Mouse (Mus musculus) intestine, embryonic 14.5 days (tissue): Measurements from ENCODE around the gene Slc38a11. TPM values are rescaled to one million over a fixed set of nuclear protein-coding genes. Genes with fewer than 3 reads are reported as not detected.

Source experiments
- ATAC-seq: fragments of 200-750 bp; cut with Nextera tagmentation; replicated peaks from 2 replicates; pipeline ENCODE4 v1.8.0; 2017; ENCODE audit warnings: low read depth, moderate number of reproducible peaks, moderate TSS enrichment, moderate library complexity; ENCODE audit not compliant: low FRiP score, low TSS enrichment
- DNase-seq: peaks from one replicate; pipeline ENCODE4 v3.0.0-alpha.2; 2018; ENCODE audit warnings: low spot score
- H3K27ac ChIP-seq: fragments of 300-500 bp; sonication (generic); 2 replicates; pipeline ENCODE4 v1.5.1; 2014; ENCODE audit warnings: low read depth, mild to moderate bottlenecking, control low read depth
- H3K27me3 ChIP-seq: fragments of 300-500 bp; sonication (generic); replicated peaks from 2 replicates; pipeline ENCODE4 v1.6.1; 2014; ENCODE audit warnings: low read length, control low read depth; ENCODE audit not compliant: control insufficient read depth, insufficient read depth
- H3K36me3 ChIP-seq: fragments of 300-500 bp; sonication (generic); 2 replicates; pipeline ENCODE4 v1.6.1; 2014; ENCODE audit warnings: low read length, control low read depth; ENCODE audit not compliant: control insufficient read depth, insufficient read depth
- H3K4me1 ChIP-seq: fragments of 300-500 bp; sonication (generic); replicated peaks from 2 replicates; pipeline ENCODE4 v1.6.1; 2014; ENCODE audit warnings: low read length, control low read depth, mixed read lengths; ENCODE audit not compliant: control insufficient read depth, insufficient read depth
- H3K4me2 ChIP-seq: fragments of 300-500 bp; sonication (generic); 2 replicates; pipeline ENCODE4 v1.6.1; 2014; ENCODE audit warnings: low read length
- H3K4me3 ChIP-seq: fragments of 300-500 bp; sonication (generic); 2 replicates; pipeline ENCODE4 v1.5.1; 2014; ENCODE audit warnings: low read depth, low read length, control low read depth, mixed read lengths
- H3K9ac ChIP-seq: fragments of 300-500 bp; sonication (generic); 2 replicates; pipeline ENCODE4 v1.6.1; 2014; ENCODE audit warnings: mild to moderate bottlenecking, low read length
- H3K9me3 ChIP-seq: fragments of 300-500 bp; sonication (generic); 2 replicates; pipeline ENCODE4 v1.6.1; 2016; ENCODE audit warnings: low read length, control low read depth; ENCODE audit not compliant: control insufficient read depth
- WGBS: fragments of 180-500 bp; shearing (Covaris S2); extraction: QIAGEN DNeasy Blood & Tissue Kit; methylation state at CpG from one replicate; pipeline ENCODE4 v1.1.7; 2014; 5-methylcytosine and 5-hydroxymethylcytosine counted together
- microRNA-seq: library from miRNA; unstranded; fragments of <30 nt; microRNA quantifications from one replicate; pipeline ENCODE4, GENCODE M21; 2016
- polyA plus RNA-seq: library from polyadenylated mRNA; unstranded; fragments of >200 nt; fragmentation: Nextera tagmentation; extraction: Ambion mirVana; gene quantifications from 2 replicates; pipeline ENCODE4 v1.2.1, GENCODE M21; 2014

The Slc38a11 gene
- polyA plus RNA-seq, 1 experiment from 2014 or later, result not detected

DNA sequence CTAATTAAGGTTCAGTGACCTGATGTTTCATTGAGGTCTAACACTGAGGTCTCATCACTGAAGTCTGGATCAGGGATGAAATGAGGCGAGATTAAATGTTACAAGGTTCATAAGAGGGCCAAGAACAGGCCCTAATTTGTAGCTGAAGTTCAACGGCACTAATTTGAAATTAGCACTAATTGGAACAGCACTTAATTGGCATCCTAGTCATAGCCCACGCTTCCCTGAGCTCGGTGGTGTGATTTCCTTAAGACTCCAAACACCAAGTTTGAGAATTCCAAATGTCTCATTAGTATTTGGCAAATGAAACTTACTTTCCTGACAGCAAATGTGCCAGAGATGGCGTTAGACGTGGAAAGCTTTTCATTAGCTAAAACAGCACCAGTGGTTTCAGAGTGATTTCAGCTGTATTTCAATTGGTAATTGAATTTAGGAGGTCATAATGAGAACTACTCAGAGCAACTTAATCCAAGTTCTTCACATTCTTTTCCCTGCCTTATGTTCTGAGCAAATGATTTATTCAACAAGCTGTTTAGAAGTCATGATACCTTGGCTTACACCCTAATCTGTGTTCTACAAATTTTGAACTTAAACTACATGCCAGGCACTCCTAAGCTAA lies 88.3 kb downstream of the Slc38a11 start:
- no peak overlapping the region for H3K27ac ChIP-seq
- peaks cover 5% of the 10 kb centered on the region for H3K4me1 ChIP-seq
- no peak overlapping the region for H3K4me2 ChIP-seq
- H3K27me3 ChIP-seq, result no peaks in the 10 kb centered on the region
- ATAC-seq (no peak), DNase-seq (no peak)
- no peak overlapping the region for H3K9ac ChIP-seq
- H3K9me3 ChIP-seq, result no peaks in the 10 kb centered on the region
- no peak overlapping the region for H3K4me3 ChIP-seq
- WGBS, result 87% methylated on average over 6 of the region's 6 CpGs
- H3K36me3 ChIP-seq, result no peaks in the 10 kb centered on the region

DNA sequence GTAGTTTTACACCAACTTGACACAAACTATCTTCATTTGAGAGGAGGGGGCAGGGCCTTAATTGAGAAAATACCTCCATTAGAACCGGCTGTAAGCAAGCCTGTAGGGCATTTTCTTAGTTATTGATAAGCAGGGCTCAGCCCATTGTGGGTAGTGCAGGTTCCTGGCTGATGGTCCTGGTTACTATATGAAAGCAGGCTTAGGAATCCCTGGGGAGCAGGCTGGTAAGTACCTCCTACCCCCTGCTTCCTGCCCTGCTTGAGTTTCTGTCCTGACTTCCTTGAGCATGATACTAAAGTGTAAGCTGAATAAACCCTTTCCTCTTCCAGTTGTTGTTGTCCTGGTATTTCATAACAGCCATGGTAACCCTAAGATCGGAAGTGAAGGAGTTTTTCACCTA lies 89.9 kb downstream of the Slc38a11 start:
- H3K36me3 ChIP-seq, result no peaks in the 10 kb centered on the region
- peaks cover 1% of the 10 kb centered on the region; the same call in 1 of the 2 replicates for H3K4me1 ChIP-seq
- no peaks in the 10 kb centered on the region for H3K27me3 ChIP-seq
- ATAC-seq (no peak), DNase-seq (no peak)
- no peak overlapping the region for H3K27ac ChIP-seq
- no peak overlapping the region for H3K4me2 ChIP-seq
- no peak overlapping the region for H3K9ac ChIP-seq
- WGBS, result 51% methylated on average over 2 of the region's 2 CpGs
- H3K4me3 ChIP-seq, result no peak overlapping the region
- H3K9me3 ChIP-seq, result no peaks in the 10 kb centered on the region

DNA sequence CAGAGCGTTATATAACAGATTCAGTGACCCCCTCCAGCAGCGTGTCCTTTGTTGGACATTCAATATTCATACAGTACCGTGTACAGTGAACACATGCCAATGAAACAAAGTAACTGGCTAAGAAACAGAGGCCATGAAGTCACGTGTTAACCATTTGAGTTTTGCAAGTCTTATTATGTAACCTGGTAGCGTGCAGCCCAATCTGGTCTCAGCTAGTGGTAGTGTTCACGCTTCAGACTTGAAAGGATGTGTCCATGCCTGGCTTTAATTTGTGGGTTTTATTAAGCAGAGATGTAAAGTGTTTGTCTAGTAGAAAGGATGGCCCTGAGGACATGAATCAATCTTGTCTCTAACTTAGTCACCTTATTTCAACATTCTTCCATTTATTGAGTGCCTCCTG lies 95.1 kb downstream of the Slc38a11 start:
- H3K9me3 ChIP-seq, result no peaks in the 10 kb centered on the region
- H3K27ac ChIP-seq, result no peak overlapping the region
- DNase-seq (no peak), ATAC-seq (no peak)
- WGBS, result 94% methylated on average over 6 of the region's 6 CpGs
- H3K4me1 ChIP-seq, result no peaks in the 10 kb centered on the region
- no peaks in the 10 kb centered on the region for H3K36me3 ChIP-seq
- no peaks in the 10 kb centered on the region for H3K27me3 ChIP-seq
- H3K4me2 ChIP-seq, result no peak overlapping the region
- no peak overlapping the region for H3K4me3 ChIP-seq
- no peak overlapping the region for H3K9ac ChIP-seq

DNA sequence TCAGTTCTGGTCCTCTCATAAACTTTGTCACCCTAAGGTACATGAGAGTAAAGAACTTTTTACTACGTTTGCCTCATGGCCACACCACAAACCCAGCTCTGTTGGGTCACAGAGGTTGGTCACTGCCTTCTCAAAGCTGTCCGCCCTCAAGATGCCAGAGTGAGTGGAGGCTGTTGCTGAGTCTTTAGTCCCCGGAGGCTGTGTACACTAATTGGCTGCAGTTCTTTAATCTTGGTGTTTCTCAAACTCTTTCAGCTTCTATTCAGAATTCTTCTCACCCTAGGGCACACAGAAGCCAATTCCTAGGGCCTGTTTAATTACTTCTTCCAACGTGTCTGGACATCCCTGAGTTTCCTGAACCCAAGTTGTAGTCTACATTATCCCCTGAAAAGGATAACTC lies 96.0 kb downstream of the Slc38a11 start:
- H3K27me3 ChIP-seq, result no peaks in the 10 kb centered on the region
- no peak for DNase-seq
- no peak overlapping the region for H3K27ac ChIP-seq
- H3K4me2 ChIP-seq, result no peak overlapping the region
- H3K4me3 ChIP-seq, result no peak overlapping the region
- H3K9ac ChIP-seq, result no peak overlapping the region
- no peaks in the 10 kb centered on the region for H3K36me3 ChIP-seq
- no peak for ATAC-seq
- no peaks in the 10 kb centered on the region for H3K9me3 ChIP-seq
- WGBS, result 57% methylated on average over 4 of the region's 4 CpGs
- no peaks in the 10 kb centered on the region for H3K4me1 ChIP-seq

DNA sequence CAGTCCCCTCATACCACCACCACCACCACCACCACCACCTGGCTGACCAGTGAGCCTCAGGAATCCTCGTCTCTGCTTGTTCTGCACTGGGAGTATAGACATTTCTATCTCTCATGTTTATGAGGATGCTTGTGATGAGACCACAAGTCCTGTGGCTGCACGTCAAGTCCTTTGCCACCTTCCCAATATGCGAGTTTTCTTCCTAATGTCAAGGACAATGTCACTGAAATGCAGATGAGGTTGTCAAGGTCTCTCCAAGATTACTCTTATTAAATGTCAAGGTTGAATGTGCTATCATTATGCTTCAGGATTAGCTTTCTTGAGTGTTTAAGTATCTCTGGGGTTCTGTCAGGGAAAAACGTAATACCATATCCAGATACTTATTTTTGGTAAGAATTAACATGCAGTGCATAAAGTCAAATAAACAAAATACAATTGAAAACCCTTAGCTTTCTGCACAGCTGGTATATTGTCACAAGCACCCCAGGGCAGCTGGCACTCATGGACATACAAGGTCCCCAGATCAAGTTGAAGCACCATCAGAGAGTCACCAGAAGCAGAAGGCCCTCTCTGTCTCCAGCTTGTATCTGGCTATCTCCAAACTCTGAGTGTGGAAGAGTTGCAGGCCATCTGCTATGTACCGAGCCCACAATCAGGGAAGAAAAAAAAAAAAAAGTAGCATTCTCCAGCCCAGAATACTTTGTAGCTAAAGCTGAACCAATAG lies 97.1 kb downstream of the Slc38a11 start:
- no peak for DNase-seq
- H3K4me1 ChIP-seq, result no peaks in the 10 kb centered on the region
- H3K9me3 ChIP-seq, result no peaks in the 10 kb centered on the region
- H3K9ac ChIP-seq, result no peak overlapping the region
- no peak overlapping the region for H3K4me2 ChIP-seq
- WGBS, result 72% methylated on average over 5 of the region's 5 CpGs
- no peak for ATAC-seq
- no peaks in the 10 kb centered on the region for H3K27me3 ChIP-seq
- no peak overlapping the region for H3K27ac ChIP-seq
- H3K4me3 ChIP-seq, result no peak overlapping the region
- H3K36me3 ChIP-seq, result no peaks in the 10 kb centered on the region

Small RNA genes lying within 50 kb of the gene (microRNA-seq; reads per million reads assigned to microRNA genes)
- gene Mir6337, result not detected

Other genes starting within 250 kb of the Slc38a11 start
- gene Cobll1, start 124.6 kb downstream of the Slc38a11 start, polyA plus RNA-seq, result 19.9 and 20.4 TPM in 2 replicates
- 4.9 and 5.1 TPM in 2 replicates for gene Scn3a, start 203.6 kb upstream of the Slc38a11 start, polyA plus RNA-seq